9 mouse cellular contexts compared by ENCODE assay signal in the genomic region with DNA sequence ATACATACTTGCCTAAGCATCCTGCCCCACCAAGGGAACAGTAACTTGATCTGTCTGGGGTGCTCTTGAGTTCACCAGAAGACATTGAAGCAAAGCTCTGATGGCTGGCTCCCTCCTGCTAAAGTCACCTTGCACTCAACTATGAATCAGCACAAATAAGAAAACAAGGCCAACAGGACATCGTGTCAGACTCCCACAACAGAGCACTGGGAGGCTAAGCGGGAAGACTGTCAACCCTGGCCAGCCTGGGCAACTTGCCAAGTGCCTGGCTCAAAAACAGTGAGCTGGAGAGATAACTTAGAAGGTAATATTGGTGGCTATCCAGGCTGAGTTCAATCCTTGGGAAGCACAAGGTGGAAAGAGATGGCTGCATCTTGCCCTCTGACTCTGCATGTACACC. TPM values are rescaled to one million over a fixed set of nuclear protein-coding genes. Genes with fewer than 3 reads are reported as not detected.
DNase-seq lines count a peak whose midpoint lies in the region; ATAC-seq and TF ChIP-seq lines count a peak whose summit lies in the region.
"Had no signal": no experiment of that assay in that cellular context is flagged by ENCODE, and none has a peak within 500 bp of the region (broad histone marks: within the 10 kb centered on the region; RNA-seq: fewer than 3 reads in every experiment).

No protein-coding gene starts in this region.

- 2% methylated on average over 2 of the region's 2 CpGs for WGBS in liver, adult 2 months
- WGBS in liver, embryonic 12.5 days (ENCODE audit: insufficient replicate concordance), result 41% methylated on average over 2 of the region's 2 CpGs
- WGBS in heart, postnatal 0 days, result 1% methylated on average over 2 of the region's 2 CpGs
- WGBS in stomach, postnatal 0 days, result 18% methylated on average over 2 of the region's 2 CpGs
- WGBS in midbrain, embryonic 10.5 days, result 65% methylated on average over 2 of the region's 2 CpGs
- 25% methylated on average over 2 of the region's 2 CpGs for WGBS in neural tube, embryonic 15.5 days

- H3K4me1 ChIP-seq in liver, adult 2 months (ENCODE audit: control insufficient read depth, insufficient read depth, low read length), result no peaks in the 10 kb centered on the region
- peaks cover 4% of the 10 kb centered on the region; the same call in 1 of the 2 replicates for H3K4me1 ChIP-seq in liver, embryonic 12.5 days
- 0 out of 2 replicates have a peak, but pooled peaks cover 6% of the 10 kb centered on the region for H3K4me1 ChIP-seq in heart, postnatal 0 days (ENCODE audit: control insufficient read depth, insufficient read depth)
- no peaks in the 10 kb centered on the region for H3K4me1 ChIP-seq in stomach, postnatal 0 days (replicated peaks; ENCODE audit: control insufficient read depth, insufficient read depth)
- no peaks in the 10 kb centered on the region for H3K4me1 ChIP-seq in midbrain, embryonic 10.5 days
- H3K4me1 ChIP-seq in neural tube, embryonic 15.5 days, result no peaks in the 10 kb centered on the region

- ATAC-seq in liver, embryonic 12.5 days, result no peak
- peak; percentile 87 for ATAC-seq in heart, postnatal 0 days (ENCODE audit: insufficient read depth, low read depth)
- peak; percentile 62; the same call in 1 of the 2 replicates for ATAC-seq in stomach, postnatal 0 days (ENCODE audit: low FRiP score, low TSS enrichment)
- no peak for ATAC-seq in neural tube, embryonic 15.5 days (ENCODE audit: low FRiP score)

- no peak overlapping the region for H3K4me2 ChIP-seq in liver, embryonic 12.5 days
- no peak overlapping the region for H3K4me2 ChIP-seq in heart, postnatal 0 days (ENCODE audit: low read depth, low read length)
- H3K4me2 ChIP-seq in stomach, postnatal 0 days (replicated peaks; ENCODE audit: low read depth), result no peak overlapping the region
- no peak overlapping the region for H3K4me2 ChIP-seq in neural tube, embryonic 15.5 days

- no peaks in the 10 kb centered on the region for H3K36me3 ChIP-seq in liver, adult 2 months (ENCODE audit: control insufficient read depth, insufficient read depth, low read length)
- H3K36me3 ChIP-seq in liver, embryonic 12.5 days, result no peaks in the 10 kb centered on the region
- H3K36me3 ChIP-seq in heart, postnatal 0 days (replicated peaks; ENCODE audit: control insufficient read depth, insufficient read depth, low read length), result no peaks in the 10 kb centered on the region
- no peaks in the 10 kb centered on the region for H3K36me3 ChIP-seq in stomach, postnatal 0 days (ENCODE audit: control insufficient read depth, insufficient read depth, low read length)
- no peaks in the 10 kb centered on the region for H3K36me3 ChIP-seq in midbrain, embryonic 10.5 days
- no peaks in the 10 kb centered on the region for H3K36me3 ChIP-seq in neural tube, embryonic 15.5 days

- no peak for TF ChIP-seq POLR2A in liver, adult 2 months (IDR thresholded peaks at IDR 0.05; ENCODE audit: extremely low read depth, insufficient read depth, low read length)

- TF ChIP-seq EP300 in heart, postnatal 0 days (IDR thresholded peaks at IDR 0.05; ENCODE audit: low read depth), result no peak
- TF ChIP-seq EP300 in stomach, postnatal 0 days (optimal IDR thresholded peaks at IDR 0.05), result no peak

- no peak overlapping the region for H3K27ac ChIP-seq in liver, adult 2 months (replicated peaks; ENCODE audit: insufficient read depth, low read depth, low read length)
- H3K27ac ChIP-seq in liver, embryonic 12.5 days, result no peak overlapping the region
- peak overlapping the region; percentile 63 for H3K27ac ChIP-seq in heart, postnatal 0 days (ENCODE audit: low read depth)
- no peak overlapping the region for H3K27ac ChIP-seq in stomach, postnatal 0 days (replicated peaks)
- no peak overlapping the region for H3K27ac ChIP-seq in midbrain, embryonic 10.5 days (replicated peaks)
- no peak overlapping the region for H3K27ac ChIP-seq in neural tube, embryonic 15.5 days (replicated peaks)
- H3K27ac ChIP-seq: macrophage had no signal

- DNase-seq in liver, adult 2 months (ENCODE audit: extremely low read depth, low read depth, low spot score), result peak; percentile 69
- peak; percentile 87 for DNase-seq in adrenal gland, adult 8-10 months
- DNase-seq in heart, postnatal 0 days (ENCODE audit: low spot score), result peak; percentile 52
- peak; percentile 77 for DNase-seq in stomach, postnatal 0 days (ENCODE audit: low spot score)
- DNase-seq in midbrain, embryonic 10.5 days (ENCODE audit: low spot score), result no peak
- no peak for DNase-seq in layer of hippocampus, postnatal 25 days (ENCODE audit: extremely low spot score in 1 of 2, low spot score in 1 of 2)

- no peak overlapping the region for H3K9ac ChIP-seq in liver, adult 2 months (ENCODE audit: low read depth, low read length)
- no peak overlapping the region for H3K9ac ChIP-seq in liver, embryonic 12.5 days
- no peak overlapping the region for H3K9ac ChIP-seq in heart, postnatal 0 days (replicated peaks; ENCODE audit: low read depth, low read length)
- no peak overlapping the region for H3K9ac ChIP-seq in stomach, postnatal 0 days (ENCODE audit: low read length)
- H3K9ac ChIP-seq in neural tube, embryonic 15.5 days (replicated peaks), result no peak overlapping the region

- no peak overlapping the region for H3K4me3 ChIP-seq in liver, adult 2 months (ENCODE audit: insufficient read depth, low read depth, low read length)
- H3K4me3 ChIP-seq in liver, embryonic 12.5 days, result no peak overlapping the region
- H3K4me3 ChIP-seq in heart, postnatal 0 days (ENCODE audit: low read depth, low read length), result no peak overlapping the region
- no peak overlapping the region for H3K4me3 ChIP-seq in stomach, postnatal 0 days (ENCODE audit: low read depth, low read length)
- H3K4me3 ChIP-seq in midbrain, embryonic 10.5 days, result no peak overlapping the region
- H3K4me3 ChIP-seq in neural tube, embryonic 15.5 days (replicated peaks), result no peak overlapping the region

- no peaks in the 10 kb centered on the region for H3K27me3 ChIP-seq in liver, adult 2 months (ENCODE audit: control insufficient read depth, insufficient read depth, low read length)
- no peaks in the 10 kb centered on the region for H3K27me3 ChIP-seq in liver, embryonic 12.5 days (replicated peaks)
- H3K27me3 ChIP-seq in heart, postnatal 0 days (ENCODE audit: control insufficient read depth, insufficient read depth, low read length), result no peaks in the 10 kb centered on the region
- no peaks in the 10 kb centered on the region for H3K27me3 ChIP-seq in stomach, postnatal 0 days (ENCODE audit: control insufficient read depth, insufficient read depth, low read length)
- H3K27me3 ChIP-seq in midbrain, embryonic 10.5 days (ENCODE audit: low read depth, poor library complexity, severe bottlenecking), result no peaks in the 10 kb centered on the region
- no peaks in the 10 kb centered on the region for H3K27me3 ChIP-seq in neural tube, embryonic 15.5 days (replicated peaks)

- no peaks in the 10 kb centered on the region for H3K79me2 ChIP-seq in liver, adult 2 months (ENCODE audit: control insufficient read depth, insufficient read depth, low read length)

- H3K9me3 ChIP-seq in liver, embryonic 12.5 days (replicated peaks), result no peaks in the 10 kb centered on the region
- no peaks in the 10 kb centered on the region for H3K9me3 ChIP-seq in heart, postnatal 0 days (replicated peaks; ENCODE audit: control insufficient read depth, low read length)
- H3K9me3 ChIP-seq in stomach, postnatal 0 days (ENCODE audit: control insufficient read depth, low read length), result no peaks in the 10 kb centered on the region
- H3K9me3 ChIP-seq in midbrain, embryonic 10.5 days (replicated peaks), result no peaks in the 10 kb centered on the region
- no peaks in the 10 kb centered on the region for H3K9me3 ChIP-seq in neural tube, embryonic 15.5 days (replicated peaks)

- no peak for TF ChIP-seq CTCF in liver, adult 2 months (IDR thresholded peaks at IDR 0.05; ENCODE audit: low read depth, low read length)
- TF ChIP-seq CTCF in heart, postnatal 0 days (IDR thresholded peaks at IDR 0.05; ENCODE audit: low read depth), result no peak
- TF ChIP-seq CTCF in stomach, postnatal 0 days (IDR thresholded peaks at IDR 0.05; ENCODE audit: low read depth), result no peak

RNA-seq across cellular contexts. Expression of a gene that starts 8.7 kb away (rescaled TPM):
- total RNA-seq in liver, adult 2 months (2014; rRNA removed), result 2.2 and 3.1 TPM in 2 replicates
- 0.54 TPM in 2 replicates for polyA plus RNA-seq in liver, adult 2 months (2012; rRNA removed)
- 1.0 and 1.1 TPM in 2 replicates for polyA plus RNA-seq in liver, embryonic 12.5 days (2016; fragmentation: Nextera tagmentation; extraction: Ambion mirVana)
- total RNA-seq in adrenal gland, adult 8-10 months (2022), result 1 to 10 TPM; 3.0 to 3.8 (median 3.6) TPM
- total RNA-seq in heart, postnatal 0 days (2014; rRNA removed; ENCODE audit: low replicate concordance), result 0.58 TPM in 1 of 2 replicates, not detected in the other
- 2.9 and 3.2 TPM in 2 replicates for polyA plus RNA-seq in heart, postnatal 0 days (2015; fragmentation: Nextera tagmentation; extraction: Ambion mirVana)
- polyA plus RNA-seq in stomach, postnatal 0 days (2015; fragmentation: Nextera tagmentation; extraction: Ambion mirVana), result 5.4 TPM in 2 replicates
- polyA plus RNA-seq in midbrain, embryonic 10.5 days (2016; fragmentation: Nextera tagmentation; extraction: Ambion mirVana), result 1.8 and 2.1 TPM in 2 replicates
- 0.99 and 1.3 TPM in 2 replicates for polyA plus RNA-seq in neural tube, embryonic 15.5 days (2015; fragmentation: Nextera tagmentation; extraction: Ambion mirVana)
- under 1 TPM; 0.69 to 0.85 TPM for total RNA-seq in layer of hippocampus, postnatal 25 days (2021)

RNA-seq across cellular contexts. Expression of a gene that starts 8.7 kb away (rescaled TPM):
- 1.8 and 2.1 TPM in 2 replicates for total RNA-seq in liver, adult 2 months (2014; rRNA removed)
- 2.5 and 3.6 TPM in 2 replicates for polyA plus RNA-seq in liver, adult 2 months (2012; rRNA removed)
- 7.0 and 7.7 TPM in 2 replicates for polyA plus RNA-seq in liver, embryonic 12.5 days (2016; fragmentation: Nextera tagmentation; extraction: Ambion mirVana)
- 10 to 100 TPM in 2 of 4 experiments, 1 to 10 TPM in 2; 7.5 to 10.9 (median 9.4) TPM for total RNA-seq in adrenal gland, adult 8-10 months (2022)
- total RNA-seq in heart, postnatal 0 days (2014; rRNA removed; ENCODE audit: low replicate concordance), result 2.7 and 10.8 TPM in 2 replicates
- 5.7 and 5.9 TPM in 2 replicates for polyA plus RNA-seq in heart, postnatal 0 days (2015; fragmentation: Nextera tagmentation; extraction: Ambion mirVana)
- 4.2 and 5.4 TPM in 2 replicates for polyA plus RNA-seq in stomach, postnatal 0 days (2015; fragmentation: Nextera tagmentation; extraction: Ambion mirVana)
- 16.5 and 16.9 TPM in 2 replicates for polyA plus RNA-seq in midbrain, embryonic 10.5 days (2016; fragmentation: Nextera tagmentation; extraction: Ambion mirVana)
- polyA plus RNA-seq in neural tube, embryonic 15.5 days (2015; fragmentation: Nextera tagmentation; extraction: Ambion mirVana), result 16.3 and 17.0 TPM in 2 replicates
- 10 to 100 TPM; 12.9 to 15.4 TPM for total RNA-seq in layer of hippocampus, postnatal 25 days (2021)

RNA-seq across cellular contexts. Expression of a gene that starts 13.7 kb away (rescaled TPM):
- 9.0 and 9.5 TPM in 2 replicates for total RNA-seq in liver, adult 2 months (2014; rRNA removed)
- 8.7 and 13.0 TPM in 2 replicates for polyA plus RNA-seq in liver, adult 2 months (2012; rRNA removed)
- polyA plus RNA-seq in liver, embryonic 12.5 days (2016; fragmentation: Nextera tagmentation; extraction: Ambion mirVana), result 28.9 and 29.8 TPM in 2 replicates
- 10 to 100 TPM; 43.8 to 80.2 (median 57.1) TPM for total RNA-seq in adrenal gland, adult 8-10 months (2022)
- total RNA-seq in heart, postnatal 0 days (2014; rRNA removed; ENCODE audit: low replicate concordance), result 33.0 and 52.7 TPM in 2 replicates
- polyA plus RNA-seq in heart, postnatal 0 days (2015; fragmentation: Nextera tagmentation; extraction: Ambion mirVana), result 23.2 and 24.9 TPM in 2 replicates
- 20.7 and 23.5 TPM in 2 replicates for polyA plus RNA-seq in stomach, postnatal 0 days (2015; fragmentation: Nextera tagmentation; extraction: Ambion mirVana)
- polyA plus RNA-seq in midbrain, embryonic 10.5 days (2016; fragmentation: Nextera tagmentation; extraction: Ambion mirVana), result 71.2 and 77.2 TPM in 2 replicates
- 51.5 and 54.3 TPM in 2 replicates for polyA plus RNA-seq in neural tube, embryonic 15.5 days (2015; fragmentation: Nextera tagmentation; extraction: Ambion mirVana)
- 10 to 100 TPM; 58.9 to 72.2 TPM for total RNA-seq in layer of hippocampus, postnatal 25 days (2021)

RNA-seq across cellular contexts. Expression of a gene that starts 40.1 kb away (rescaled TPM):
- 5.3 and 6.7 TPM in 2 replicates for total RNA-seq in liver, adult 2 months (2014; rRNA removed)
- polyA plus RNA-seq in liver, adult 2 months (2012; rRNA removed), result 16.2 and 22.7 TPM in 2 replicates
- 41.6 and 45.0 TPM in 2 replicates for polyA plus RNA-seq in liver, embryonic 12.5 days (2016; fragmentation: Nextera tagmentation; extraction: Ambion mirVana)
- 10 to 100 TPM; 54.8 to 84.1 (median 67.7) TPM for total RNA-seq in adrenal gland, adult 8-10 months (2022)
- 17.0 and 26.4 TPM in 2 replicates for total RNA-seq in heart, postnatal 0 days (2014; rRNA removed; ENCODE audit: low replicate concordance)
- 15.8 and 16.0 TPM in 2 replicates for polyA plus RNA-seq in heart, postnatal 0 days (2015; fragmentation: Nextera tagmentation; extraction: Ambion mirVana)
- 15.6 and 19.2 TPM in 2 replicates for polyA plus RNA-seq in stomach, postnatal 0 days (2015; fragmentation: Nextera tagmentation; extraction: Ambion mirVana)
- 96.8 and 105 TPM in 2 replicates for polyA plus RNA-seq in midbrain, embryonic 10.5 days (2016; fragmentation: Nextera tagmentation; extraction: Ambion mirVana)
- 41.2 and 52.0 TPM in 2 replicates for polyA plus RNA-seq in neural tube, embryonic 15.5 days (2015; fragmentation: Nextera tagmentation; extraction: Ambion mirVana)
- 10 to 100 TPM; 67.2 to 79.6 TPM for total RNA-seq in layer of hippocampus, postnatal 25 days (2021)

RNA-seq across cellular contexts. Expression of a gene that starts 57.5 kb away (rescaled TPM):
- total RNA-seq in liver, adult 2 months (2014; rRNA removed), result 20.0 and 26.5 TPM in 2 replicates
- 55.6 and 59.8 TPM in 2 replicates for polyA plus RNA-seq in liver, adult 2 months (2012; rRNA removed)
- 17.1 and 17.7 TPM in 2 replicates for polyA plus RNA-seq in liver, embryonic 12.5 days (2016; fragmentation: Nextera tagmentation; extraction: Ambion mirVana)
- total RNA-seq in adrenal gland, adult 8-10 months (2022), result 10 to 100 TPM; 31.1 to 40.8 (median 35.2) TPM
- 34.2 and 35.7 TPM in 2 replicates for total RNA-seq in heart, postnatal 0 days (2014; rRNA removed; ENCODE audit: low replicate concordance)
- 6.7 and 7.7 TPM in 2 replicates for polyA plus RNA-seq in heart, postnatal 0 days (2015; fragmentation: Nextera tagmentation; extraction: Ambion mirVana)
- polyA plus RNA-seq in stomach, postnatal 0 days (2015; fragmentation: Nextera tagmentation; extraction: Ambion mirVana), result 8.5 TPM in 2 replicates
- polyA plus RNA-seq in midbrain, embryonic 10.5 days (2016; fragmentation: Nextera tagmentation; extraction: Ambion mirVana), result 13.1 and 16.3 TPM in 2 replicates
- polyA plus RNA-seq in neural tube, embryonic 15.5 days (2015; fragmentation: Nextera tagmentation; extraction: Ambion mirVana), result 14.8 and 15.1 TPM in 2 replicates
- total RNA-seq in layer of hippocampus, postnatal 25 days (2021), result 10 to 100 TPM; 45.9 to 51.1 TPM

Comparison
In these comparisons a context has a peak if more than half of its experiments do, and no peak if none do; other contexts are left out.
1. DNase-seq: peak in liver, adult 2 months (single experiment), adrenal gland, adult 8-10 months (single experiment), heart, postnatal 0 days (single experiment) and stomach, postnatal 0 days (single experiment); none in midbrain, embryonic 10.5 days (single experiment) and layer of hippocampus, postnatal 25 days (0 of 2).
2. ATAC-seq: peak in heart, postnatal 0 days (single experiment) and stomach, postnatal 0 days (single experiment); none in liver, embryonic 12.5 days (single experiment) and neural tube, embryonic 15.5 days (single experiment).